Mouse (Mus musculus): Measurements from ENCODE around the gene Uhrf2. TPM values are rescaled to one million over a fixed set of nuclear protein-coding genes. Genes with fewer than 3 reads are reported as not detected.
A peak's percentile ranks its signal among the peaks of the same experiment; 100 is the strongest.
"Not testable (repeated sequence)": the region's sequence is repeated elsewhere in the genome, so short reads cannot be mapped to it uniquely, and the experiment has no call there.

The Uhrf2 gene
- polyA plus RNA-seq, 1 experiment from 2014 or later, result 77.6 TPM

GRCm38 (mm10) chr19:30023419-30023818 is 6.9 kb upstream of the Uhrf2 start:
- not testable (repeated sequence) for H3K9me3 ChIP-seq; H3K27me3 ChIP-seq; H3K4me3 ChIP-seq; H3K4me2 ChIP-seq; H3K4me1 ChIP-seq; H3K36me3 ChIP-seq; ATAC-seq (ENCODE audit: insufficient number of reproducible peaks, insufficient read depth, low FRiP score, low TSS enrichment, low read depth); H3K27ac ChIP-seq; H3K9ac ChIP-seq
- 93% methylated on average over 10 of the region's 10 CpGs for WGBS

DNA sequence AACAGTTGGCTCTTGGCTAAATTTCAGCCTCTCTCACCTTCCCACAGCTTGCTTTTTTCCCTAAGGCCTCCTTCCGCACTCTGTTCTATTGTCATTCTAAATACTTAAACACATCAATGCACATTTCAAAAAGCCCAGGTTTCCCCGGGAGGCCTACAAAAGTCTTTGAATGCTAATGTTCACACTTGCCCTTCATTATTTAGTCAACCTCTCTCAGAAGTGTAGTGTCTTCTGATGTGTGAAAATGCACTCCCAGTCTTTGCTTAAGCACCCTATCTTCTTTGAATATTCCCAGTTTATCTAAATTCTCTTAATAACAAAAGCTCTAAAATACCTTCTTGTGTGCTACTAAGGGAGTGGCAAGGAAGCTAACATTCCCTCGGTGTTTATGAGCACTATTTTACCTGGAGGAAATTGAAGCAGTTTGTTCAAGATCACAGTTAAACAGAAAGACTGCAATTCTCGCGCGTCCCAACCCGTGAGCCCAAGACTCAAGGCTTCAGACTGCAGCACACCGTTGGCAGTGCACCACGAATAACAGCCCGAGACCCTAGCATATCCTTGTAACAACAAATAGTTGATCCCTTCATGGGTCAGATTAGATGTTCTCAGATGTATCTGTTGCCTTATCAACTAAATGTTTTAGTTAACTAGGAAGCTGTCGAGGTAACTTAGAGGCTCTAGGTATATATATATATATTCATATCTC is 1.2 kb upstream of the Uhrf2 start:
- no peak overlapping the region for H3K27ac ChIP-seq
- 48% methylated on average over 11 of the region's 11 CpGs for WGBS
- H3K4me3 ChIP-seq, result no peak overlapping the region
- H3K36me3 ChIP-seq, result no peaks in the 10 kb centered on the region; the same call in 1 of the 2 replicates
- peaks cover 19% of the 10 kb centered on the region for H3K4me1 ChIP-seq
- peak overlapping the region; percentile 84 for H3K4me2 ChIP-seq
- no peaks in the 10 kb centered on the region for H3K27me3 ChIP-seq
- no peak for ATAC-seq (ENCODE audit: insufficient number of reproducible peaks, insufficient read depth, low FRiP score, low TSS enrichment, low read depth)
- H3K9ac ChIP-seq, result no peak overlapping the region
- H3K9me3 ChIP-seq, result no peaks in the 10 kb centered on the region

- WGBS, result under 1% methylated on average over 80 of the region's 92 CpGs
- Histone ChIP-seq H3K36me3 (no peaks in the 10 kb centered on the region; the same call in 1 of the 2 replicates), H3K4me1 (peaks cover 25% of the 10 kb centered on the region), H3K4me2 (peak overlapping the region; percentile 84), H3K27ac (peak overlapping the region; percentile 97), H3K9me3 (no peaks in the 10 kb centered on the region), H3K4me3 (peak overlapping the region; percentile 99), H3K9ac (peak overlapping the region; percentile 100), H3K27me3 (no peaks in the 10 kb centered on the region)
- ATAC-seq (ENCODE audit: insufficient number of reproducible peaks, insufficient read depth, low FRiP score, low TSS enrichment, low read depth), result peak; percentile 0; the same call in 1 of the 2 replicates
Measured at GRCm38 (mm10) chr19:30030636-30031467, 539 bp downstream of the Uhrf2 start.

DNA sequence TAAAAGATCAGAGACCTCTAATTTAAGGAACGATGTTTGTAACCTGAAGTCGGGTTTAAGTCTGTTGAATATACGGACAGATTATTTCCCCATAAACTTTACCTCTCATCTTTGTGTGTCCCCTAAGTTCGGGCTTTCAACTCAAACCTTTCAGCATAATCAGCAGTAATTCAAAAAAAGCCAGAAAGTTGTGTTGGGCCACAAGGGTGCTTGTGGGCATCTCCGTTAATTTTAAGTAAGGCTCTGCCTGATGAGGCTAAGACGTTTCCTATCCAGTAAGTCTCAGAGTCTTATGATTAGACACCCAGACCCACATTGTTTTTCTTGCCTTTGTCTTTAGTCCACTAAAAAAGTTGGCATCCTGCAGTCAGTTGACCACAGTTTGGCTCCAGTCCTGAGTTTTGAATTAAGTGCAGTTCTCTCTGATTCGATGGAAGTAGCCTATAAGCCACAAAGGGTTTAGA is 1.2 kb downstream of the Uhrf2 start:
- no peak for ATAC-seq (ENCODE audit: insufficient number of reproducible peaks, insufficient read depth, low FRiP score, low TSS enrichment, low read depth)
- WGBS, result 3% methylated on average over 7 of the region's 7 CpGs
- H3K9me3 ChIP-seq, result no peaks in the 10 kb centered on the region
- peak overlapping the region; percentile 100 for H3K9ac ChIP-seq
- no peaks in the 10 kb centered on the region for H3K27me3 ChIP-seq
- peak overlapping the region; percentile 84 for H3K4me2 ChIP-seq
- peaks cover 29% of the 10 kb centered on the region for H3K4me1 ChIP-seq
- H3K27ac ChIP-seq, result peak overlapping the region; percentile 97
- H3K36me3 ChIP-seq, result no peaks in the 10 kb centered on the region; the same call in 1 of the 2 replicates
- H3K4me3 ChIP-seq, result peak overlapping the region; percentile 99

GRCm38 (mm10) chr19:30032206-30032605 is 1.9 kb downstream of the Uhrf2 start:
- no peaks in the 10 kb centered on the region for H3K9me3 ChIP-seq
- peak overlapping the region; percentile 99 for H3K4me3 ChIP-seq
- H3K27ac ChIP-seq, result no peak overlapping the region
- no peak for ATAC-seq (ENCODE audit: insufficient number of reproducible peaks, insufficient read depth, low FRiP score, low TSS enrichment, low read depth)
- H3K27me3 ChIP-seq, result no peaks in the 10 kb centered on the region
- peaks cover 33% of the 10 kb centered on the region for H3K4me1 ChIP-seq
- H3K36me3 ChIP-seq, result no peaks in the 10 kb centered on the region; the same call in 1 of the 2 replicates
- 0 out of 2 replicates have a peak overlapping the region, but pooled peaks have one; percentile 11 for H3K9ac ChIP-seq
- WGBS, result 74% methylated on average over 3 of the region's 3 CpGs
- peak overlapping the region; percentile 84 for H3K4me2 ChIP-seq

- WGBS, result 68% methylated on average over 3 of the region's 3 CpGs
- H3K9ac ChIP-seq, result no peak overlapping the region
- H3K36me3 ChIP-seq, result peaks cover 4% of the 10 kb centered on the region; the same call in 1 of the 2 replicates
- H3K27ac ChIP-seq, result no peak overlapping the region
- H3K4me3 ChIP-seq, result no peak overlapping the region
- no peaks in the 10 kb centered on the region for H3K9me3 ChIP-seq
- H3K4me1 ChIP-seq, result peaks cover 30% of the 10 kb centered on the region
- no peak overlapping the region for H3K4me2 ChIP-seq
- no peak for ATAC-seq (ENCODE audit: insufficient number of reproducible peaks, insufficient read depth, low FRiP score, low TSS enrichment, low read depth)
- no peaks in the 10 kb centered on the region for H3K27me3 ChIP-seq
Measured at GRCm38 (mm10) chr19:30035361-30035760, 5.0 kb downstream of the Uhrf2 start.

DNA sequence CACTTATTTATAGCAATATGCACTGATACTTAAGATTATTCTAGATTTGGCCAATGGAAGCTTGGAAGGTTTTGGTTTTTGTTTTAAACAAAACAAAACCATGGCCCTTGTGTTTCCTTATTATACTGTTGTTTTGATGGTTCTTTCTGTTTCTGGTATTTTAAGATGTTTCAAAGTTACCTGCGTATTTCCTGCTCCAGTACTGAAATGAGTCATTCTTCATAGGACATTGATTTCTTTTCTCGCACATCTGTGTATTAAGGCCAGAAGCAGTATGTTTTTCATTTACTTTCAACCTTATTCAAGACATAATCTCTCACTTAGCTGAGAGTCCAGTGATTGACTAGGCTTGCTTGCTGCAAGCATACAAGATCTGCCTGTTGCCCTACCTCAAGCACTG is 13.4 kb downstream of the Uhrf2 start:
- H3K27me3 ChIP-seq, result no peaks in the 10 kb centered on the region
- no peak overlapping the region for H3K9ac ChIP-seq
- no peak overlapping the region for H3K4me3 ChIP-seq
- whole genome bisulfite sequencing, result 87% methylated on average over 2 of the region's 2 CpGs
- no peaks in the 10 kb centered on the region for H3K4me1 ChIP-seq
- no peaks in the 10 kb centered on the region for H3K9me3 ChIP-seq
- H3K4me2 ChIP-seq, result no peak overlapping the region
- H3K36me3 ChIP-seq, result peaks cover 32% of the 10 kb centered on the region
- ATAC-seq (ENCODE audit: insufficient number of reproducible peaks, insufficient read depth, low FRiP score, low TSS enrichment, low read depth), result no peak
- H3K27ac ChIP-seq, result no peak overlapping the region

GRCm38 (mm10) chr19:30044630-30045029 is 14.3 kb downstream of the Uhrf2 start:
- H3K9me3 ChIP-seq, result no peaks in the 10 kb centered on the region
- no peak overlapping the region for H3K4me2 ChIP-seq
- no peaks in the 10 kb centered on the region for H3K27me3 ChIP-seq
- H3K4me1 ChIP-seq, result no peaks in the 10 kb centered on the region
- peaks cover 28% of the 10 kb centered on the region for H3K36me3 ChIP-seq
- ATAC-seq (ENCODE audit: insufficient number of reproducible peaks, insufficient read depth, low FRiP score, low TSS enrichment, low read depth), result no peak
- H3K27ac ChIP-seq, result no peak overlapping the region
- no peak overlapping the region for H3K4me3 ChIP-seq
- no peak overlapping the region for H3K9ac ChIP-seq
- 98% methylated on average over 1 of the region's 1 CpGs for WGBS

GRCm38 (mm10) chr19:30045857-30046256 is 15.5 kb downstream of the Uhrf2 start:
- Histone ChIP-seq H3K4me2 (no peak overlapping the region), H3K4me1 (no peaks in the 10 kb centered on the region), H3K9me3 (no peaks in the 10 kb centered on the region), H3K27ac (no peak overlapping the region), H3K4me3 (no peak overlapping the region), H3K36me3 (peaks cover 32% of the 10 kb centered on the region), H3K9ac (no peak overlapping the region), H3K27me3 (no peaks in the 10 kb centered on the region)
- WGBS, result 62% methylated on average over 1 of the region's 1 CpGs
- no peak for ATAC-seq (ENCODE audit: insufficient number of reproducible peaks, insufficient read depth, low FRiP score, low TSS enrichment, low read depth)

DNA sequence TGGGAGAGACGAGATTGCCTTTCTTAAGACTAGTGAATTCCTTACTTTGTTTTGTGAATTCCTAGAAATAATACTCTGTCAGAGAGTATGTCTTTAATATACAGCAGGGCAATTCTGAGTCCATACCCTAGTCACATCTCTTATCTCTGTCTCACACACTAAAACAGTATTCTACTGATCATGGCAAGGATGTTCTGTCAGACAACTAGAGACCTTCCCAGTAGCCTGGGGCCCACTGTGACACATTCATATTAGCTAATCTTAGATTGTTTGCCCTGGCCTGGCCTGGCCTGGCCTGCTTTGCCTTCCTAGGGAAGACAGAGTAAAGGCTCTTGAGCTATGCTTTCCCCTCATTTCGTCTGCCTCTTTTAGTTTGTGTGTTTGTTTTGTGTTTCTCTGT is 20.3 kb downstream of the Uhrf2 start:
- Histone ChIP-seq H3K27me3 (no peaks in the 10 kb centered on the region), H3K9me3 (no peaks in the 10 kb centered on the region), H3K27ac (no peak overlapping the region), H3K9ac (no peak overlapping the region), H3K36me3 (peaks cover 23% of the 10 kb centered on the region), H3K4me1 (no peaks in the 10 kb centered on the region), H3K4me2 (no peak overlapping the region), H3K4me3 (no peak overlapping the region)
- WGBS, result 79% methylated on average over 2 of the region's 2 CpGs
- ATAC-seq (ENCODE audit: insufficient number of reproducible peaks, insufficient read depth, low FRiP score, low TSS enrichment, low read depth), result no peak

- H3K4me3 ChIP-seq, result no peak overlapping the region
- no peaks in the 10 kb centered on the region for H3K27me3 ChIP-seq
- no peak for ATAC-seq (ENCODE audit: insufficient number of reproducible peaks, insufficient read depth, low FRiP score, low TSS enrichment, low read depth)
- peaks cover 21% of the 10 kb centered on the region for H3K36me3 ChIP-seq
- 78% methylated on average over 3 of the region's 3 CpGs for WGBS
- H3K4me2 ChIP-seq, result no peak overlapping the region
- H3K27ac ChIP-seq, result no peak overlapping the region
- no peak overlapping the region for H3K9ac ChIP-seq
- H3K9me3 ChIP-seq, result no peaks in the 10 kb centered on the region
- no peaks in the 10 kb centered on the region for H3K4me1 ChIP-seq
Measured at GRCm38 (mm10) chr19:30051479-30051878, 21.2 kb downstream of the Uhrf2 start.
